Mouse (Mus musculus) gastrocnemius, adult 2 months (tissue): ENCODE results near the gene Btbd17. TPM values are rescaled to one million over a fixed set of nuclear protein-coding genes. Genes with fewer than 3 reads are reported as not detected.

ENCODE experiments used
- DNase-seq: peaks from one replicate; pipeline ENCODE4 v3.0.0; 2022
- H3K27ac ChIP-seq: fragments of 200-600 bp; 2 replicates; pipeline ENCODE4 v1.8.1; 2022; ENCODE audit warnings: mild to moderate bottlenecking
- H3K4me3 ChIP-seq: fragments of 200-600 bp; 2 replicates; pipeline ENCODE4 v1.8.1; 2022; ENCODE audit warnings: mild to moderate bottlenecking, moderate library complexity
- CTCF ChIP-seq: fragments of 200-600 bp; IDR thresholded peaks from 2 replicates; pipeline ENCODE4 v1.8.1; 2022; ENCODE audit warnings: antibody characterized with exemption, mild to moderate bottlenecking, moderate library complexity
- intact Hi-C: fragments of 180-260 bp; cut with DNase I; formaldehyde crosslinking; loops from one replicate; pipeline ENCODE4 v1.15.1; 2025
- long read RNA-seq, 2 experiments: library from polyadenylated mRNA; stranded (forward); transcript quantifications; one replicate each; pipeline ENCODE4 v2.0.0; 2021
- total RNA-seq, 2 experiments: library from RNA; stranded (reverse); gene quantifications; 2 replicates each; pipeline ENCODE4 v1.2.3; 2021

Gene Btbd17
- total RNA-seq, result not detected
- long read RNA-seq, experiment 1, partial matches to known transcripts, result 0 of 1 reads
- long read RNA-seq, experiment 1, other reads (novel, unspliced or antisense), result 1 of 1 reads
- long read RNA-seq, experiment 2, result 0 reads

GRCm38 (mm10) chr11:114795848-114796322 is at the start of gene Btbd17:
TSS of gene Btbd17 (minus strand) at chr11:114795945.
- no peak within 1 kb of the TSS for H3K27ac ChIP-seq
- no peak for TF ChIP-seq CTCF
- intact Hi-C loops, result no loop called here
- H3K4me3 ChIP-seq, result peak within 1 kb of the TSS; percentile 68
- no peak for DNase-seq

- H3K27ac ChIP-seq, result peak overlapping the region; percentile 96
- no peak for TF ChIP-seq CTCF
- intact Hi-C loops, result no loop called here
Observed at GRCm38 (mm10) chr11:114844464-114845220, 48.9 kb upstream of the Btbd17 start.

DNA sequence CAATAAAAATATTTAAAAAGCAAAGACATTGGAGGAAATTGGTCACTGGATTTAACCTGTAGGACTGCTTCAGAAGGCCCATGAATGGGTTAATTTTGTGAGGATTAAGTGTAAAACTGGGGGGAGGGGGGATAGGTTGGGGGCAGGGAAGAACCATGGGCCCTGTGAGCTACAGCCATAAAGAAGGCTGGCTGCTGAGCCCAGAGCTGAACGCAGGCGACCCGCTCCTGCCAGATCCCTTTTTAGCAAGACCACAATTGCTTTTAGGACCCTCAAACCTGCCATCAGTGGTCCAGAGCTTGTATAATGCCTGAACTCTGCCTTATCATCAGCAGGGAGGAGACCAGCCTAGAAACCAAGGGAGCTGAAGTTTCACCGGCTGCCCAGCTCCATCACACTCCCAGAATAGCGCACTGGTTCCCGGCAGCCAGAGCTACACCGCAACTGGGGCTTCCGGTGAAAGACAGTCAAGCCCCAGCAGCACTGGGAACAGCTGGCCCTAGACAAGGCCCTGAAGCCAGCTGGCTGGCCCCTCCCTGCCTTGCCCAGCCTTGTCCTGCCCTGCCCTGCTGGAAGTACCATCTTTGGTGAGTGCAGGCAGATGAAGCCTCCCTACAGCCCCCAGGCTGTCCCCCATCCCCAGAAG is 48.2 kb upstream of the Btbd17 start:
- no peak for TF ChIP-seq CTCF
- peak overlapping the region; percentile 96 for H3K27ac ChIP-seq
- intact Hi-C loops, result no loop called here
- peak overlapping the region; percentile 54 for H3K4me3 ChIP-seq
- DNase-seq, result peak; percentile 93

More at GRCm38 (mm10) chr11:114844464-114845220, 48.9 kb upstream of the Btbd17 start:
- no peak overlapping the region for H3K4me3 ChIP-seq
- DNase-seq, result no peak

- no peak for TF ChIP-seq CTCF
Observed at GRCm38 (mm10) chr11:114833166-114833565, 37.4 kb upstream of the Btbd17 start.

DNA sequence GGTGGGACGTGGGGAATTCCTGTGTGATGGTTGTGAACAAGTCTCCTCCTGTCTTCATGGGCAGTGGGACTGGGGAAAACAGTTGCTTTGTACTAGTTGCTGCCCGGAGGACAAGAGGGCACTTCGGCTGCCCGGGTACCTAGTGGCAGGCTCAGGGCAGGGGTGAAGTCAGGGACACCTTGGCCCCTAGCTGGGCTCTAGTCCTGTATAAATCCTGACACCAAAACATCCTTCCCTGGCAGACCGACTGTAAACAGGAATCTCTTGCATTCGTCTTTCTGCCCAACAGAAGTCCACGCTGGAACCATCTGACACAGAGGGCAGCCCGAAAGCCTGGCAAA is 34.7 kb upstream of the Btbd17 start:
- H3K27ac ChIP-seq, result peak overlapping the region; percentile 94
- DNase-seq, result no peak
- TF ChIP-seq CTCF, result no peak
- peak overlapping the region; percentile 64 for H3K4me3 ChIP-seq
- intact Hi-C loops, result no loop called here

More at GRCm38 (mm10) chr11:114833166-114833565, 37.4 kb upstream of the Btbd17 start:
- H3K27ac ChIP-seq, result peak overlapping the region; percentile 46; the same call in 1 of the 2 replicates
- no peak overlapping the region for H3K4me3 ChIP-seq
- DNase-seq, result no peak
- intact Hi-C loops, result no loop called here

DNA sequence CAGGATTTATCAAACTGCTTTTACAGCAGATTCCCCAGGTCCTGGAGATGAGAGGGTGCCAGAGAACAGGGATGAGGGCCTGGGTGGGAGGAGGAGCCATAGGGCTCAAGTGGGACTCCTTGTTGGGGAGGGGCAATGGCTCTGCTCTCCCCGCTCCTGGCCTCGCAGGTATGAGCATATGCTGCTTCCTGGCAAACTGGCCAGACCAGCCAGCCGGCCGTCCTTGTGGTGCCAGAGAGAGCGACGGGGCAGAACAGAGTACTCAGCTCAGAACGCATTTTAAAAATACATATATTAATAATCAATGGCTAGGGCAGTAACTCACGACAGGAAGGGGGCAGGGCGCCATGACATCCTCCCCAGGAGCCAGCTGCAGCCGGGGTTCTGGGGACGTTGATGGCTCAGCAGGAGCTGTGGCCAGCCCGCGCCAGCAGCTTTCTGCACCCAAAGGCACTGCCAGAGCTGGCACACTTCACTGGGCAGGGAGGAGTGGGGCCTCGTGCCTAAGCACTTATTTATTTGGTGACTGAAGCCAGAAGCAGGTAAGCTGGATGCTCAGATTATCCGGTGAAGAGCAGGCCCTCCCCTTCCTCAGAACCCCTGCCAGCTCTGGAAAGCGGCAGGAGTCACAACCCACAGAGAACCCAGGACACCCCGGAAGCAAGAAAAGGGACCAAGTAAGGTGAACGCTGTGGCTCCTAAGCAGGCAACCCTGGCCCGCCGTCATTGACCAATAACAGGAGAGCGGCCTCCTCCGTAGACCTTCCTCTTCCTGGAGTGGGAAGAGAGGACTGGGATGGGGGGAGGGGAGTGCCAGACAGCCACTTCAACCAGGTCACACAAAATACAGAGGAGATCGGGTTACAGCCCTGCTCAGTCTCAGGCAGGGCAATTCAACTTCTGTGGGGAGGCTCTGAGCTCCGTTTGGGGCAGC is 34.0 kb upstream of the Btbd17 start:
- DNase-seq, result peak; percentile 87
- TF ChIP-seq CTCF, result no peak
- H3K4me3 ChIP-seq, result peak overlapping the region; percentile 64
- H3K27ac ChIP-seq, result peak overlapping the region; percentile 94
- intact Hi-C loops, result no loop called here

GRCm38 (mm10) chr11:114826686-114827085 is 30.9 kb upstream of the Btbd17 start:
- no peak for TF ChIP-seq CTCF
- Histone ChIP-seq H3K4me3 (no peak overlapping the region), H3K27ac (no peak overlapping the region; the same call in 1 of the 2 replicates)
- intact Hi-C loops, result no loop called here
- DNase-seq, result no peak

GRCm38 (mm10) chr11:114823199-114823725 is 27.5 kb upstream of the Btbd17 start:
- intact Hi-C loops, result no loop called here
- Histone ChIP-seq H3K4me3 (peak overlapping the region; percentile 57), H3K27ac (peak overlapping the region; percentile 86)
- DNase-seq, result no peak
- TF ChIP-seq CTCF, result no peak

DNA sequence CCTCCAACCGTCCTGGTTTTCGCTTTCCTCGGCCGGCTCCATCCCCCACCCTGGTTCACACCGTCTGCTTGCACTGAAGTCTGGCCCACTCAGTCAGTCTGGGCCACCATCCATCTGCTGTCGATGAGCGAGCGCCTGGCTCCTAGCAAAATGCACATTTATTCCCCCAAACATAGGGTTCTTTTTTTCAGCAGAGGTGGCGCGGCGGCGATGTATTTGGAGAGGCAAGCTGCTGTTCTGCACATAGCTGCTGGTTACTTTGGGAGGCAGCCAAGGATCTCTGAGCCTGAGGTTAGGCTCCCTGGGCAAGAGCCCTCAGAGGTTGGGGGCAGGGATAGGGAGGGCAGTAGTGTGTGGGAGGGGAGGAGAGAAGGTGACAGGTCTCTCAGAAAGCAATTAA is 27.0 kb upstream of the Btbd17 start:
- Histone ChIP-seq H3K27ac (peak overlapping the region; percentile 86), H3K4me3 (peak overlapping the region; percentile 57)
- no peak for TF ChIP-seq CTCF
- peak; percentile 80 for DNase-seq
- intact Hi-C loops, result no loop called here

DNA sequence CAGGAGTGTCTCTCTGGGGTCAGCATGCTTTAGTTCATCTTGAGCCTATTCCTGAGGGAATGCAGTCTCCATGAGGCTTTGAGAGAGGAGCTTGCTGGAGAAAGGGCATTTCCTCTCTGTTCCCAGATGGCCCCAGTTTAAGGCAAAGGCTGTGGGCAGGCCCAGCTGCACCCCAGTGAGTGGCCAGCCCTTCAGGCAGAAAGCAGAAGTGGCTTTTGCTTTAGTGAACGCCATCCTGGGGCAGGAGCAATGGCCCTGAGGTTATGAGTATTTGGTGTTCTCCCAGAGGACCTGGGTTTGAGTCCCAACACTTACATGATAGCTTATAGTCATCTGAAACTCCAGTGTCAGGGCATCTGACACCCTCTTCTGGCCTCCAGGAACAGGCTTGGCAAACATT is 25.6 kb upstream of the Btbd17 start:
- no peak for DNase-seq
- Histone ChIP-seq H3K4me3 (no peak overlapping the region), H3K27ac (peak overlapping the region; percentile 20; the same call in 1 of the 2 replicates)
- no peak for TF ChIP-seq CTCF
- intact Hi-C loops, result no loop called here

- TF ChIP-seq CTCF, result no peak
- no peak for DNase-seq
- Histone ChIP-seq H3K4me3 (no peak overlapping the region), H3K27ac (peak overlapping the region; percentile 24; the same call in 1 of the 2 replicates)
- intact Hi-C loops, result no loop called here
Observed at GRCm38 (mm10) chr11:114820444-114820843, 24.7 kb upstream of the Btbd17 start.

- TF ChIP-seq CTCF, result no peak
- Histone ChIP-seq H3K4me3 (no peak overlapping the region), H3K27ac (no peak overlapping the region)
- DNase-seq, result no peak
- intact Hi-C loops, result no loop called here
Observed at GRCm38 (mm10) chr11:114819110-114819509, 23.4 kb upstream of the Btbd17 start.
